Mouse (Mus musculus) embryonic facial prominence, embryonic 13.5 days (tissue): ENCODE measurements around the gene Ralgapa2. TPM values are rescaled to one million over a fixed set of nuclear protein-coding genes. Genes with fewer than 3 reads are reported as not detected.

Experiments
- ATAC-seq: fragments of 200-750 bp; cut with Nextera tagmentation; 2 replicates; pipeline ENCODE4 v1.8.0; 2017; ENCODE audit warnings: low read depth; ENCODE audit not compliant: insufficient number of reproducible peaks, insufficient read depth, low FRiP score, low TSS enrichment
- H3K27ac ChIP-seq: fragments of 300-500 bp; sonication (generic); 2 replicates; pipeline ENCODE4 v1.5.1; 2015; ENCODE audit warnings: moderate library complexity, mild to moderate bottlenecking, inconsistent platforms
- H3K27me3 ChIP-seq: fragments of 300-500 bp; sonication (generic); 2 replicates; pipeline ENCODE4 v1.6.1; 2015; ENCODE audit warnings: mild to moderate bottlenecking, inconsistent platforms
- H3K36me3 ChIP-seq: fragments of 300-500 bp; sonication (generic); 2 replicates; pipeline ENCODE4 v1.6.1; 2015; ENCODE audit warnings: mild to moderate bottlenecking, inconsistent platforms
- H3K4me1 ChIP-seq: fragments of 300-500 bp; sonication (generic); 2 replicates; pipeline ENCODE4 v1.6.1; 2015; ENCODE audit warnings: inconsistent platforms
- H3K4me2 ChIP-seq: fragments of 300-500 bp; sonication (generic); 2 replicates; pipeline ENCODE4 v1.6.1; 2015; ENCODE audit warnings: moderate library complexity, mild to moderate bottlenecking, inconsistent platforms
- H3K4me3 ChIP-seq: fragments of 300-500 bp; sonication (generic); 2 replicates; pipeline ENCODE4 v1.5.1; 2015; ENCODE audit warnings: mild to moderate bottlenecking, inconsistent platforms
- H3K9ac ChIP-seq: fragments of 300-500 bp; sonication (generic); 2 replicates; pipeline ENCODE4 v1.6.1; 2015; ENCODE audit warnings: mild to moderate bottlenecking, inconsistent platforms
- H3K9me3 ChIP-seq: fragments of 300-500 bp; sonication (generic); 2 replicates; pipeline ENCODE4 v1.6.1; 2016; ENCODE audit warnings: inconsistent platforms
- WGBS: fragments of 180-500 bp; shearing (Covaris S2); methylation state at CpG from one replicate; pipeline ENCODE4 v1.1.7; 2015; ENCODE audit warnings: mixed read lengths; 5-methylcytosine and 5-hydroxymethylcytosine counted together
- polyA plus RNA-seq: library from polyadenylated mRNA; unstranded; fragments of >200 nt; fragmentation: Nextera tagmentation; extraction: Ambion mirVana; gene quantifications from 2 replicates; pipeline ENCODE4 v1.2.1, GENCODE M21; 2015

Ralgapa2 gene
- polyA plus RNA-seq, 1 experiment from 2014 or later, result 8.1 TPM

DNA sequence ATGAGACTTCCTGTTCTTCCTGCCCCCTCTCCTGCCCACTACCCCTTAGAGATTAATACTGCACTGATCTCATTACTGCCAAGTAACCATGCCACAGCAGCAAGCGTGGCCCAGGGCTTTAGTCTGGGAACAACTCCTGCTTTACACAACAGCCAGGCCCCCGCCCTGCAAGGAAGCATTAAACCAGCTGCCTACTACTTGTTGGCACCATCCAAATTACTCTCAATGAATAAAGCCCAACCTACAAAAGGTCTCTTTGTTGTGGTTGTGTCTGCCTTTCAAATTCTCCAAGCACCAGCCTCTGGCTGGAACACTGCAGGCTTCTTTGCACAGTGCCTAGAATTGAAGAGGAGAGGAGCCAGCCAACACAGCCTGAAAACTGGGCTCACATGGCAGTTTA, 164.2 kb downstream of the Ralgapa2 start:
- ATAC-seq, result no peak
- Histone ChIP-seq H3K27me3 (no peaks in the 10 kb centered on the region), H3K9ac (no peak overlapping the region), H3K27ac (no peak overlapping the region), H3K4me3 (no peak overlapping the region), H3K36me3 (peaks cover 10% of the 10 kb centered on the region), H3K4me1 (peaks cover 5% of the 10 kb centered on the region; the same call in 1 of the 2 replicates), H3K9me3 (no peaks in the 10 kb centered on the region), H3K4me2 (no peak overlapping the region)
- WGBS, result 70% methylated on average over 2 of the region's 2 CpGs

DNA sequence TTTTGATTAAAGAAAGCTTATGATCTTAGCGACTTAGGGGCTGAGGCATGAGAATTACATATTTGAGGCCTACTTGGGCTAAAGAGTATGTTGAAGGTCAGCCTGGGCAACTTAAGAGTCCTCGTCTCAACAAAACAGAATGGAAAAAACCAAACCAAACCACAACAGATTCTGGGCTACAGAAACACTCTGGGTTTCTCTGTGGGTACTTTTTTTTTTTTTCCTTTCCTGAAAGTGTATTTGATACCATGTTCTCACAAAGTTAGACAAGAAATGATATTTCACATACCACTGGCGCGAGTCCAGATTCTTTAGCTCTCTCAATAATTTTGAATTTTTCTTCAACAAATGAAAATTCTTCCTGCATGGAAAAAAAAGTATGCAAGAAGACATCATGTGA, 172.1 kb downstream of the Ralgapa2 start:
- H3K27ac ChIP-seq, result no peak overlapping the region
- no peak overlapping the region for H3K4me3 ChIP-seq
- WGBS, result 91% methylated on average over 4 of the region's 4 CpGs
- H3K4me2 ChIP-seq, result no peak overlapping the region
- no peaks in the 10 kb centered on the region for H3K4me1 ChIP-seq
- H3K27me3 ChIP-seq, result no peaks in the 10 kb centered on the region
- no peak for ATAC-seq
- H3K9ac ChIP-seq, result no peak overlapping the region
- H3K36me3 ChIP-seq, result peaks cover 9% of the 10 kb centered on the region
- H3K9me3 ChIP-seq, result no peaks in the 10 kb centered on the region

DNA sequence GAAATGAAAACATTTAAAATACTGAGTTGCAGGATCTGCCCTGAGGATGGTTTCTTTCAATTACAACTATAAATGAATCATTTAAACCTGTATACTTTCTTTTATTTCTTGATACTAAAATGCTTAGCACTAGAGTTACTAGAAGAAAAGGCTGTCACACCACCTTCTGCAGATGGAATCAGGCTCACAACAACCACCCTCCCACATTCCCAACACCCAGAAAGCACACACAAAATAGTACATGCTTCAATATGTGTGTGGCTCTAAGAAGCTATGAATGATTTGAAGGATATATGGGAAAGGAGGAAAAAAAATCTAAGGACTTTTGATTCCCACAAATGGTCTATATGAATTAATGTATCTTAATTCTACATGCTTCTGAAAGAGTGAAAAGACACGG, 174.6 kb downstream of the Ralgapa2 start:
- no peak for ATAC-seq
- 55% methylated on average over 1 of the region's 1 CpGs for WGBS
- H3K36me3 ChIP-seq, result peaks cover 6% of the 10 kb centered on the region
- no peaks in the 10 kb centered on the region for H3K9me3 ChIP-seq
- H3K27me3 ChIP-seq, result no peaks in the 10 kb centered on the region
- no peak overlapping the region for H3K4me3 ChIP-seq
- no peak overlapping the region for H3K9ac ChIP-seq
- no peak overlapping the region for H3K27ac ChIP-seq
- H3K4me1 ChIP-seq, result no peaks in the 10 kb centered on the region
- H3K4me2 ChIP-seq, result no peak overlapping the region

- Histone ChIP-seq H3K9ac (no peak overlapping the region), H3K9me3 (no peaks in the 10 kb centered on the region), H3K27me3 (no peaks in the 10 kb centered on the region), H3K4me1 (peaks cover 6% of the 10 kb centered on the region; the same call in 1 of the 2 replicates), H3K27ac (no peak overlapping the region), H3K4me3 (no peak overlapping the region), H3K36me3 (no peaks in the 10 kb centered on the region), H3K4me2 (no peak overlapping the region)
- 71% methylated on average over 5 of the region's 5 CpGs for WGBS
- ATAC-seq, result no peak
Observed at GRCm38 (mm10) chr2:146331894-146332476, 180.2 kb downstream of the Ralgapa2 start.

DNA sequence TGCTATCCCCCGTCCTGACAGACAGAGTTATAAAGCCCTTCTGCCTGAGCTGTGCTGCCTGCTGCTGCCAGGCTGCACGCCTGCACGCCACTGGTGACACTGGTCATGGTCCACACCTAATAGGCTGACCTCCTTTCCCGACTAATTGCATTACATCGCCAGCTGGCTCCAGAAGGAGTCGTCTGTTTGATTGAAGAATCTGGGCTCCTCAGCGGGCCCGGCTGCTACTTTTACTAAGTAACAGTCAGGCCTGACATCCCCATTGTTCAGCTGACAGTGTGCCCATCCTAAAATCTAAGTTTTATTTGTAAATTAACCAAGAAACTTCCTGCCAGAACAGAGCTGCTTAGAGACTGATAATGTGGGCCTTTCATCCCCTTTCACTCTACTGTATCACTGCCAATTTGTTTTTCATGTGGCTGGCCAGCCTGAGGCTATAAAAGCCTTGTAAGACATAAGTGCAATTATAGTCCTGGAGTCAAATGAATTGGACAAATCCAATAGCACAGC, 181.3 kb downstream of the Ralgapa2 start:
- no peak overlapping the region for H3K9ac ChIP-seq
- H3K27me3 ChIP-seq, result no peaks in the 10 kb centered on the region
- WGBS, result 20% methylated on average over 8 of the region's 8 CpGs
- no peak overlapping the region for H3K4me2 ChIP-seq
- H3K27ac ChIP-seq, result no peak overlapping the region
- ATAC-seq, result no peak
- peaks cover 6% of the 10 kb centered on the region; the same call in 1 of the 2 replicates for H3K4me1 ChIP-seq
- no peaks in the 10 kb centered on the region for H3K9me3 ChIP-seq
- no peaks in the 10 kb centered on the region for H3K36me3 ChIP-seq
- H3K4me3 ChIP-seq, result no peak overlapping the region

- H3K36me3 ChIP-seq, result no peaks in the 10 kb centered on the region
- no peaks in the 10 kb centered on the region for H3K9me3 ChIP-seq
- no peak overlapping the region for H3K27ac ChIP-seq
- ATAC-seq, result no peak
- peaks cover 6% of the 10 kb centered on the region; the same call in 1 of the 2 replicates for H3K4me1 ChIP-seq
- H3K27me3 ChIP-seq, result no peaks in the 10 kb centered on the region
- no peak overlapping the region for H3K9ac ChIP-seq
- 68% methylated on average over 1 of the region's 1 CpGs for WGBS
- H3K4me2 ChIP-seq, result no peak overlapping the region
- H3K4me3 ChIP-seq, result no peak overlapping the region
Observed at GRCm38 (mm10) chr2:146330101-146330500, 182.0 kb downstream of the Ralgapa2 start.

DNA sequence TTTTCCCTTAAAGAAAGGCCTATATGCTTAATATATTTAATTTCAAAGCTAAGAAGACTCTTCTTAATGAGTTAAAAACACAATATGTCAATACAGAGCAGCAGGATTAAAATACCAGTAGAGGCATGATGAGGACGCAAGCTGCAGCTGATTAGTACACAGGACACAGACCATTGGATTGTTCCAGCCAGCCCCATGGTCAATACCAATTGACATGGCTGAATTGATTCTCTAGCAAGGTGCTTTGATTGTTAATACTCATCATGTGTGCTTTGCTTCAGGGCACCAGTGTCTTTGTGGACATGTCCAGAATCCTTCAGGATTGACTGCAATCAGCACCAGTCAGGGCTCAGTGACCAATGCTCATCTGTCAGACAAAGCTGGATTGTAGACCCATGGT, 185.5 kb downstream of the Ralgapa2 start:
- Histone ChIP-seq H3K27ac (no peak overlapping the region), H3K27me3 (no peaks in the 10 kb centered on the region), H3K4me1 (peaks cover 6% of the 10 kb centered on the region; the same call in 1 of the 2 replicates), H3K9ac (no peak overlapping the region), H3K36me3 (no peaks in the 10 kb centered on the region), H3K4me3 (no peak overlapping the region), H3K9me3 (no peaks in the 10 kb centered on the region), H3K4me2 (no peak overlapping the region)
- WGBS, result 59% methylated on average over 1 of the region's 1 CpGs
- no peak for ATAC-seq

DNA sequence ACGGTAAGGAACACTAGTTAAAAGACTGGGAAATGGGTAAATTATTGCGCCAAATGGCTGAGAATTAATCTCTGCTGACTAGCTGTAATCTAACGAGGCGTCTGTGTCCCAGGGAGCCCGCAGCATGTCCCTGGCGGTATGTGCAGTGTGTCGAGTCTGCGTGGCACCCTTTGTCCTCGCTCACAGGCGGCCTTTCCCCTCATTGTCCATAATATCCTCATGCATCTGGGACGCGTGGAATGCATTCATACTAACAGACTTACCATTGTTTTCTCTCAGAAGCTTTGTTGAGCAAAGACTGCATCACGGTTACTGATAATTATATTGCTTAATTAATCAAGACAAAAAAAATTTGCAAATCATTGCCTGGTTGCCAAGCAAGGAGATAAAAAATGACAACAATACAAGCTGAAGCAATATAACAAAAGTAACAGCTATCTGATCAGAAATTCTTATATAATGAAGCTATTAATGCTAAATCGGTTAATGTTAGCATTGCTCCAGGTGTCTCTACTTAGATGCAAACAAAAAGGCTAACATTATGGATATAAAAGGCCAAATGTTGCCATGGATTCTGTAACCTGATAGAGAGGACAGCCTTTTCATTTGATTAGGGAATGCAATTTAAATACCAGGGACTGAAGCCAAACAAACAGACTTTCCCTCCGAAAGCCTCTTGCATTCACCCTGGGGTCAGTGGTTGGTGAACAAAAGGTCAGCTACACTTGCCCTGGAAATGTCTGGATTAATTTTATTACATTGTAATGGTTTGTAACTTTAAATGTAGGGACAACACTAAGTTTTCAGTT, 187.0 kb downstream of the Ralgapa2 start:
- Histone ChIP-seq H3K4me1 (no peaks in the 10 kb centered on the region), H3K27me3 (no peaks in the 10 kb centered on the region), H3K9ac (no peak overlapping the region), H3K4me2 (no peak overlapping the region), H3K36me3 (no peaks in the 10 kb centered on the region), H3K9me3 (no peaks in the 10 kb centered on the region), H3K27ac (no peak overlapping the region), H3K4me3 (no peak overlapping the region)
- WGBS, result 28% methylated on average over 15 of the region's 15 CpGs
- ATAC-seq, result no peak

GRCm38 (mm10) chr2:146324140-146324906, 187.8 kb downstream of the Ralgapa2 start:
- no peak overlapping the region for H3K4me3 ChIP-seq
- no peaks in the 10 kb centered on the region for H3K4me1 ChIP-seq
- no peaks in the 10 kb centered on the region for H3K36me3 ChIP-seq
- no peak overlapping the region for H3K4me2 ChIP-seq
- WGBS, result 78% methylated on average over 3 of the region's 3 CpGs
- H3K27ac ChIP-seq, result no peak overlapping the region
- ATAC-seq, result no peak
- no peaks in the 10 kb centered on the region for H3K27me3 ChIP-seq
- no peak overlapping the region for H3K9ac ChIP-seq
- no peaks in the 10 kb centered on the region for H3K9me3 ChIP-seq

- Histone ChIP-seq H3K4me3 (no peak overlapping the region), H3K27ac (no peak overlapping the region), H3K4me1 (no peaks in the 10 kb centered on the region), H3K9me3 (no peaks in the 10 kb centered on the region), H3K9ac (no peak overlapping the region), H3K27me3 (no peaks in the 10 kb centered on the region), H3K4me2 (no peak overlapping the region), H3K36me3 (no peaks in the 10 kb centered on the region)
- ATAC-seq, result no peak
- WGBS, result 84% methylated on average over 4 of the region's 4 CpGs
Observed at GRCm38 (mm10) chr2:146323528-146323927, 188.6 kb downstream of the Ralgapa2 start.

DNA sequence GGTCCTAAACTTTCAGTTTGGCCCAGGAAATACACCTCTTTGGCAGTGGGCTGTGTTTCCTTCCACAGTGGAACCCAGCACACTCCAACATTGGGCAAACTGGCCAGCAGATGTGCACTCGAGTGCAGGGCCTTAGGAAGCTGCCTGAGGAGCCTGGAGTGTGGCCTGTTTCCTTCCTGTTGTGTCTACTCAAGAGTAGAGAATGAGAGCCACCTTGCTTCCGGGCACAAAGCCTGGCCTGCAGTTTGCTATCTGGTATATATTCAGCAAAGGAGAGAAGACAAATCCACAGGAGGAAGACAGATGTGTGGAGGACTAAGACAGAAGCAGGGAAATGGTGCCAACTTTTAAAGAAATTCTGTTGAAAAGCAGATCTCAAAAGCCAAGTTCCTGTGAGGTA, 189.4 kb downstream of the Ralgapa2 start:
- Histone ChIP-seq H3K27ac (no peak overlapping the region), H3K9me3 (no peaks in the 10 kb centered on the region), H3K4me3 (no peak overlapping the region), H3K27me3 (no peaks in the 10 kb centered on the region), H3K4me2 (no peak overlapping the region), H3K4me1 (no peaks in the 10 kb centered on the region), H3K36me3 (no peaks in the 10 kb centered on the region), H3K9ac (no peak overlapping the region)
- 33% methylated on average over 2 of the region's 2 CpGs for WGBS
- ATAC-seq, result no peak
